Comparison of ENCODE assay signal across 14 mouse cellular contexts in genomic region chr13:30041501-30042295, GRCm38 (mm10). TPM values are rescaled to one million over a fixed set of nuclear protein-coding genes. Genes with fewer than 3 reads are reported as not detected.
DNase-seq lines count a peak whose midpoint lies in the region; TF ChIP-seq lines count a peak whose summit lies in the region.
"Had no signal": no experiment of that assay in that cellular context is flagged by ENCODE, and none has a peak within 500 bp of the region (broad histone marks: within the 10 kb centered on the region; RNA-seq: fewer than 3 reads in every experiment).

No protein-coding gene starts in this region.

- peak; percentile 37 for DNase-seq in cerebellum, adult 8-10 months
- no peak for DNase-seq in cerebellum, adult 11 months
- peak; percentile 6 for DNase-seq in 3134 (ENCODE audit: extremely low read depth, insufficient read length, low spot score)
- peak; percentile 13 for DNase-seq in MEL (ENCODE audit: low read depth, low spot score)
- DNase-seq in gastrocnemius, adult 18-20 months (ENCODE audit: low spot score), result no peak
- DNase-seq in ovary, adult 18-20 months (ENCODE audit: low spot score), result no peak
- DNase-seq: gastrocnemius, postnatal 25 days; kidney, adult 2 months had no signal

- no peaks in the 10 kb centered on the region; a peak in 2 of 4 replicates for H3K27me3 ChIP-seq in MEL (ENCODE audit: control insufficient read depth in 1 of 2, insufficient read depth in 2 of 2, low read length in 2 of 2)
- H3K27me3 ChIP-seq: embryonic facial prominence, embryonic 12.5 days; heart, embryonic 13.5 days; hindbrain, embryonic 12.5 days; stomach, embryonic 15.5 days had no signal

- no peaks in the 10 kb centered on the region for H3K79me2 ChIP-seq in MEL (ENCODE audit: control insufficient read depth, insufficient read depth, low read length, poor library complexity)

- TF ChIP-seq POLR2A in MEL (IDR thresholded peaks at IDR 0.05; ENCODE audit: control insufficient read depth in 1 of 2, insufficient read depth in 1 of 2, low read depth in 1 of 2, low read length in 2 of 2, poor library complexity in 1 of 2), result no peak
- no peak for TF ChIP-seq POLR2A in cortical plate, adult 2 months (IDR thresholded peaks at IDR 0.05; ENCODE audit: extremely low read depth, insufficient read depth, low read length)

- H3K4me3 ChIP-seq in MEL (ENCODE audit: control insufficient read depth in 1 of 2, insufficient read depth in 1 of 2, low read depth in 2 of 2, low read length in 2 of 2), result no peak overlapping the region
- H3K4me3 ChIP-seq in cortical plate, adult 2 months (ENCODE audit: insufficient read depth, low read length), result no peak overlapping the region
- H3K4me3 ChIP-seq: embryonic facial prominence, embryonic 12.5 days; heart, embryonic 13.5 days; hindbrain, embryonic 12.5 days; megakaryocyte, embryonic 14.5 days; stomach, embryonic 15.5 days had no signal

- no peak overlapping the region for H3K9ac ChIP-seq in MEL (ENCODE audit: control insufficient read depth, low read depth, low read length, poor library complexity, severe bottlenecking)
- H3K9ac ChIP-seq: embryonic facial prominence, embryonic 12.5 days; heart, embryonic 13.5 days; hindbrain, embryonic 12.5 days; stomach, embryonic 15.5 days had no signal

- TF ChIP-seq CTCF in MEL (IDR thresholded peaks at IDR 0.05 in 2 of 3, conservative IDR thresholded peaks at IDR 0.05 in 1 of 3; ENCODE audit: control insufficient read depth in 1 of 3, insufficient read depth in 1 of 3, low read depth in 2 of 3, low read length in 3 of 3, poor library complexity in 1 of 3, severe bottlenecking in 1 of 3), result no peak
- TF ChIP-seq CTCF in cortical plate, adult 2 months (IDR thresholded peaks at IDR 0.05; ENCODE audit: extremely low read depth, insufficient read depth, low read length), result no peak

- no peaks in the 10 kb centered on the region for H3K4me1 ChIP-seq in MEL (ENCODE audit: control insufficient read depth in 1 of 2, insufficient read depth in 2 of 2, low read length in 2 of 2)
- peaks cover 2% of the 10 kb centered on the region for H3K4me1 ChIP-seq in cortical plate, adult 2 months (ENCODE audit: control insufficient read depth, insufficient read depth, low read length)
- H3K4me1 ChIP-seq: embryonic facial prominence, embryonic 12.5 days; hindbrain, embryonic 12.5 days; stomach, embryonic 15.5 days had no signal

- H3K9me3 ChIP-seq in MEL (replicated peaks; ENCODE audit: insufficient read depth, low read length), result no peaks in the 10 kb centered on the region
- H3K9me3 ChIP-seq: embryonic facial prominence, embryonic 12.5 days; heart, embryonic 13.5 days; hindbrain, embryonic 12.5 days; megakaryocyte, embryonic 14.5 days; stomach, embryonic 15.5 days had no signal

- TF ChIP-seq EP300 in MEL (IDR thresholded peaks at IDR 0.05; ENCODE audit: low read depth in 1 of 2, low read length in 2 of 2), result no peak

- TF ChIP-seq RAD21 in MEL (IDR thresholded peaks at IDR 0.05; ENCODE audit: low read depth, low read length), result no peak

- no peak overlapping the region for H3K27ac ChIP-seq in MEL (ENCODE audit: control insufficient read depth, low read depth, low read length)
- H3K27ac ChIP-seq in cortical plate, adult 2 months (ENCODE audit: insufficient read depth, low read length), result peak overlapping the region; percentile 84
- H3K27ac ChIP-seq: embryonic facial prominence, embryonic 12.5 days; hindbrain, embryonic 12.5 days; stomach, embryonic 15.5 days had no signal

- no peaks in the 10 kb centered on the region for H3K36me3 ChIP-seq in MEL (ENCODE audit: control insufficient read depth in 1 of 2, insufficient read depth in 2 of 2, low read length in 2 of 2)
- H3K36me3 ChIP-seq: embryonic facial prominence, embryonic 12.5 days; heart, embryonic 13.5 days; hindbrain, embryonic 12.5 days; stomach, embryonic 15.5 days had no signal

TF ChIP-seq in MEL, 35 proteins besides CTCF, POLR2A, EP300 and RAD21:
- TF ChIP-seq NELFE (IDR thresholded peaks at IDR 0.05; ENCODE audit: low read depth, low read length), result no peak
- TF ChIP-seq ZNF384 (IDR thresholded peaks at IDR 0.05; ENCODE audit: low read depth, low read length), result no peak
- TF ChIP-seq CHD2 (IDR thresholded peaks at IDR 0.05; ENCODE audit: low read length), result no peak
- no peak for TF ChIP-seq GATA1 (IDR thresholded peaks at IDR 0.05; ENCODE audit: low read depth, low read length)
- no peak for TF ChIP-seq MAFK (IDR thresholded peaks at IDR 0.05; ENCODE audit: borderline replicate concordance, low read depth, low read length)
- no peak for TF ChIP-seq JUND (IDR thresholded peaks at IDR 0.05; ENCODE audit: low read depth, low read length)
- no peak for TF ChIP-seq ZMIZ1 (IDR thresholded peaks at IDR 0.05; ENCODE audit: low read depth, low read length)
- TF ChIP-seq TAL1 (IDR thresholded peaks at IDR 0.05; ENCODE audit: low read length), result no peak
- no peak for TF ChIP-seq ELF1 (IDR thresholded peaks at IDR 0.05; ENCODE audit: low read depth, low read length)
- TF ChIP-seq MYC (IDR thresholded peaks at IDR 0.05; ENCODE audit: low read depth, low read length), result no peak
- TF ChIP-seq HCFC1 (IDR thresholded peaks at IDR 0.05; ENCODE audit: low read depth, low read length), result no peak
- no peak for TF ChIP-seq MYB (IDR thresholded peaks at IDR 0.05; ENCODE audit: low read depth, low read length)
- no peak for TF ChIP-seq TCF12 (IDR thresholded peaks at IDR 0.05; ENCODE audit: low read depth, low read length)
- TF ChIP-seq RCOR1 (IDR thresholded peaks at IDR 0.05; ENCODE audit: low read depth, low read length), result no peak
- TF ChIP-seq BHLHE40 (IDR thresholded peaks at IDR 0.05; ENCODE audit: borderline replicate concordance, low read depth, low read length), result no peak
- TF ChIP-seq TBP (IDR thresholded peaks at IDR 0.05; ENCODE audit: low read depth, low read length), result no peak

RNA-seq across cellular contexts. Expression of gene E2f3, which starts 55.8 kb away (rescaled TPM):
- 12.4 and 12.8 TPM in 2 replicates for total RNA-seq in MEL (2012; rRNA removed)
- polyA plus RNA-seq in MEL (2012; ENCODE audit: insufficient read depth in 1 of 2, insufficient read length in 2 of 2, low read depth in 1 of 2, low replicate concordance in 2 of 2, missing spikeins in 1 of 2), result 10 to 100 TPM in 1 of 2 experiments, not detected in 1; 20.0 TPM
- polyA plus RNA-seq in cortical plate, adult 2 months (2012; rRNA removed), result 14.2 and 15.6 TPM in 2 replicates
- total RNA-seq in gastrocnemius, adult 18-20 months (2021), result 10 to 100 TPM; 11.3 to 13.4 TPM

Comparison
In these comparisons a context has a peak if more than half of its experiments do, and no peak if none do; other contexts are left out.
1. DNase-seq: peak in cerebellum, adult 8-10 months (single experiment), 3134 (single experiment) and MEL (single experiment); none in cerebellum, adult 11 months (single experiment), gastrocnemius, adult 18-20 months (single experiment) and ovary, adult 18-20 months (single experiment).